Mouse (Mus musculus) olfactory bulb, adult 2 months (tissue): Measurements from ENCODE around the gene Dnah12.

ENCODE experiments used
- CTCF ChIP-seq: fragments of 200-500 bp; IDR thresholded peaks from 2 replicates; pipeline ENCODE4 v1.5.1; 2012; ENCODE audit warnings: low read depth, mild to moderate bottlenecking, low read length, moderate library complexity; ENCODE audit not compliant: insufficient read depth
- POLR2A ChIP-seq: fragments of 200-500 bp; IDR thresholded peaks from 2 replicates; pipeline ENCODE4 v1.6.1; 2012; ENCODE audit warnings: mild to moderate bottlenecking, low read depth, low read length, moderate library complexity; ENCODE audit not compliant: insufficient read depth

- no peak for TF ChIP-seq CTCF
- TF ChIP-seq POLR2A: no peak
Observed at GRCm38 (mm10) chr14:26894392-26894791, 201.3 kb downstream of the Dnah12 start, which contains the start of gene Asb14.
